ENCODE assay signal across 17 mouse cellular contexts in the genomic region with DNA sequence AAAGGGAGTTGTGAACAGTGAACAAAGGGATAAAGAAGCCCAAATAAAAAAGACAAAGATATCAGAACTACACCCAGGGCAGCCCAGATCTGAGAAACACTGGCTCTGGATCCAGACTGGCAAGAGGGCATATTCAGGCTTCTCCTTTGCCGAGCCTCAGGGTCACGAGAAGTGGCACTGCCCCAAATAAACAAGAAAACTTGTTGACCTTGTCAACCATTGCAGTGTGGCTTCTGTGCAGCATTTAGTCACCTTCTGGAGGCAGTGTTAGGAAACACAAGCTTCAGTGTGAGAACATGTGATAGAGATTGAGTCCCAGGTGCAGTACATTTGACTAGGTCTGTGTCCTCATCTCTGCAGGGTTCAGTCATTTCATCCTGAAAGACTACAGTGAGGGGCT. TPM values are rescaled to one million over a fixed set of nuclear protein-coding genes. Genes with fewer than 3 reads are reported as not detected.
A peak's percentile ranks its signal among the peaks of the same experiment; 100 is the strongest.
DNase-seq lines count a peak whose midpoint lies in the region.
"Had no signal": no experiment of that assay in that cellular context is flagged by ENCODE, and none has a peak within 500 bp of the region (broad histone marks: within the 10 kb centered on the region; RNA-seq: fewer than 3 reads in every experiment).

No protein-coding gene starts in this region.

- peak; percentile 4 to 55 for DNase-seq in adrenal gland, adult (ENCODE audit: inconsistent age in 2 of 2, low spot score in 1 of 2)
- DNase-seq in adrenal gland, adult 18-20 months (ENCODE audit: low spot score in 2 of 2): no peak
- DNase-seq in kidney, adult 11 months: peak; percentile 8
- DNase-seq in kidney, adult 18-20 months: no peak
- peak; percentile 2 for DNase-seq in ovary, adult 18-20 months (ENCODE audit: low spot score)
- DNase-seq in ovary, postnatal 10 days (ENCODE audit: low spot score): no peak
- DNase-seq in spleen, postnatal 14 days (ENCODE audit: low spot score in 2 of 2): no peak
- DNase-seq: cerebellum, adult 9-11 months; kidney, postnatal 4 days; layer of hippocampus, adult 9-11 months; lung, postnatal 4 days; thymus, adult 18-20 months; thymus, postnatal 36 days had no signal

RNA-seq across cellular contexts. Expression of gene Cyp2j8, which starts 15.1 kb away (rescaled TPM):
- total RNA-seq in adrenal gland, adult 18-20 months (2021): not detected
- total RNA-seq: common myeloid progenitor, adult 5-6 weeks; gastrocnemius, adult 8-10 months; granulocyte monocyte progenitor cell, adult 5-6 weeks; left cerebral cortex, postnatal 36 days had no signal

RNA-seq across cellular contexts. Expression of gene Cyp2j6, which starts 31.2 kb away (rescaled TPM):
- 1 to 10 TPM; 4.4 to 6.0 TPM for total RNA-seq in adrenal gland, adult 18-20 months (2021)

Comparison
In these comparisons a context has a peak if more than half of its experiments do, and no peak if none do; other contexts are left out.
1. DNase-seq: peak in adrenal gland, adult (2 of 2), kidney, adult 11 months (single experiment) and ovary, adult 18-20 months (single experiment); none in adrenal gland, adult 18-20 months (0 of 2), kidney, adult 18-20 months (single experiment), ovary, postnatal 10 days (single experiment) and spleen, postnatal 14 days (0 of 2).